Mouse (Mus musculus): ENCODE results near the gene Ypel1. TPM values are rescaled to one million over a fixed set of nuclear protein-coding genes. Genes with fewer than 3 reads are reported as not detected.
A peak's percentile ranks its signal among the peaks of the same experiment; 100 is the strongest.

Ypel1 gene
- total and polyA plus RNA-seq, 3 experiments, result 0.42 to 1.1 TPM; not detected in 1

DNA sequence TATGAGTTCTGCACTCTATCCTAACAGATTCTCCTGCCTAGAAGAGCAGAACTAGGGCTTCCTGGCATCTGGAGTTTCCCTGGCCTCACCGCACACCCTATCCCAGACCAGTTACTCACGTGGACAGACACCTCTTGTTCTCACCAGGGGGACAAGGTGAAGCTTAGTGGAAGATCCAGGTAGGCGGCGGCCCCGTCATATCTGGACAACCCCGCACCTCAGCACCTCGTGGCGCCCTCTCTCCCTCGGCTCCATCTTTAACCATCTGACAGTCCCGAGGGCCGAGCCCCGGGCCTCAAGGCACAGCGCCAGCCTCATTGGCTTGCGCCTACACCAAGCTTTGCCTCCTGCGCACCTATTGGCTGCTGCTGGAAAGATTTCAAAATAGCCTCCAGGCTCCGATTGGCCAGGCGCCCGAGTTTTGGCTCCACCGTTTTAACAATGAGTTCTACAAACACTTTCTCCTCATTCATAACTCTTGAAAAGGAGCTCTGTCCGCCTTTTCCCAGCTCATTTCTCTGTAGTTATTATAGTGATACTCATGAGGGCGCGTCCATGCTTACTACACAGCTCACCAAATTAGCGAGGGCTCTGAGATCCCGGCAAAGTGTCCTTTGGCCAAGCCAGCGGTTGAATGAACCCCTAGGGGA is 55.5 kb downstream of the Ypel1 start, which contains the start of gene 2610318N02Rik:
TSS of gene 2610318N02Rik (minus strand) at position 297 of the 650 bp plus-strand sequence.
- H3K79me2 ChIP-seq (ENCODE audit: control insufficient read depth, insufficient read depth, low read length, poor library complexity), result peaks cover 12% of the 10 kb centered on the region
- H3K36me3 ChIP-seq (ENCODE audit: control insufficient read depth in 1 of 2, insufficient read depth in 2 of 2, low read length in 2 of 2), result peaks cover 0 to 10% of the 10 kb centered on the region in 2 experiments; a peak in 2 of 4 replicates
- peak within 1 kb of the TSS; percentile 86 for H3K27ac ChIP-seq (ENCODE audit: control insufficient read depth, low read depth, low read length)
- peak within 1 kb of the TSS; percentile 79 for H3K9ac ChIP-seq (ENCODE audit: control insufficient read depth, low read depth, low read length, poor library complexity, severe bottlenecking)
- no peaks in the 10 kb centered on the region for H3K9me3 ChIP-seq (replicated peaks; ENCODE audit: insufficient read depth, low read length)
- peak; percentile 97 for DNase-seq (ENCODE audit: low read depth, low spot score)
- no peaks in the 10 kb centered on the region for H3K27me3 ChIP-seq (ENCODE audit: control insufficient read depth in 1 of 2, insufficient read depth in 2 of 2, low read length in 2 of 2)
- H3K4me3 ChIP-seq (ENCODE audit: control insufficient read depth in 1 of 2, insufficient read depth in 1 of 2, low read depth in 2 of 2, low read length in 2 of 2), result peak within 1 kb of the TSS; percentile 68 to 90
- peaks cover 0 to 9% of the 10 kb centered on the region in 2 experiments; a peak in 1 of 4 replicates for H3K4me1 ChIP-seq (ENCODE audit: control insufficient read depth in 1 of 2, insufficient read depth in 2 of 2, low read length in 2 of 2)
- peak; percentile 82 for TF ChIP-seq NELFE (IDR thresholded peaks at IDR 0.05; ENCODE audit: low read depth, low read length)
- peak; percentile 88 for TF ChIP-seq POLR2AphosphoS2 (IDR thresholded peaks at IDR 0.05; ENCODE audit: low read length)
- no peak; the same call in 1 of the 2 replicates for TF ChIP-seq POLR2AphosphoS5 (IDR thresholded peaks at IDR 0.05; ENCODE audit: borderline replicate concordance, low read depth, low read length)
- 0 out of 4 replicates have a peak, but pooled peaks of 1 of the 2 experiments have one; percentile 11 for TF ChIP-seq EP300 (IDR thresholded peaks at IDR 0.05; ENCODE audit: low read depth in 1 of 2, low read length in 2 of 2)
- TF ChIP-seq RAD21 (IDR thresholded peaks at IDR 0.05; ENCODE audit: low read depth, low read length), result no peak
- no peak for TF ChIP-seq TAL1 (IDR thresholded peaks at IDR 0.05; ENCODE audit: low read length)
- peak; percentile 85 for TF ChIP-seq MAX (IDR thresholded peaks at IDR 0.05; ENCODE audit: low read length)
- TF ChIP-seq NRF1 (IDR thresholded peaks at IDR 0.05; ENCODE audit: insufficient read depth, low read depth, low read length, poor library complexity, severe bottlenecking), result peak; percentile 62
- peak; percentile 93 for TF ChIP-seq MYC (IDR thresholded peaks at IDR 0.05; ENCODE audit: low read depth, low read length)
- TF ChIP-seq SIN3A (IDR thresholded peaks at IDR 0.05; ENCODE audit: low read length), result peak; percentile 79
- TF ChIP-seq BHLHE40 (IDR thresholded peaks at IDR 0.05; ENCODE audit: borderline replicate concordance, low read depth, low read length), result peak; percentile 41; the same call in 1 of the 2 replicates
- TF ChIP-seq POLR2A (IDR thresholded peaks at IDR 0.05; ENCODE audit: control insufficient read depth in 1 of 2, insufficient read depth in 1 of 2, low read depth in 1 of 2, low read length in 2 of 2, poor library complexity in 1 of 2), result peak; percentile 82 to 95
- peak; percentile 92 for TF ChIP-seq MXI1 (IDR thresholded peaks at IDR 0.05; ENCODE audit: low read depth, low read length)
- TF ChIP-seq ZC3H11A (IDR thresholded peaks at IDR 0.05; ENCODE audit: low read depth, low read length), result no peak
- 0 out of 2 replicates have a peak, but pooled peaks have one; percentile 21 for TF ChIP-seq E2F4 (IDR thresholded peaks at IDR 0.05; ENCODE audit: borderline replicate concordance, low read depth, low read length)
- TF ChIP-seq GABPA (IDR thresholded peaks at IDR 0.05; ENCODE audit: low read depth, low read length), result no peak
- TF ChIP-seq TCF12 (IDR thresholded peaks at IDR 0.05; ENCODE audit: low read depth, low read length), result no peak
- no peak for TF ChIP-seq HCFC1 (IDR thresholded peaks at IDR 0.05; ENCODE audit: low read depth, low read length)
- no peak for TF ChIP-seq CTCF (IDR thresholded peaks at IDR 0.05 in 2 of 3, conservative IDR thresholded peaks at IDR 0.05 in 1 of 3; ENCODE audit: control insufficient read depth in 1 of 3, insufficient read depth in 1 of 3, low read depth in 2 of 3, low read length in 3 of 3, poor library complexity in 1 of 3, severe bottlenecking in 1 of 3)
- TF ChIP-seq UBTF (IDR thresholded peaks at IDR 0.05; ENCODE audit: borderline replicate concordance, insufficient read depth, low read depth, low read length), result no peak
- TF ChIP-seq USF1 (IDR thresholded peaks at IDR 0.05; ENCODE audit: low read depth, low read length), result peak; percentile 51; the same call in 1 of the 2 replicates
- TF ChIP-seq RCOR1 (IDR thresholded peaks at IDR 0.05; ENCODE audit: low read depth, low read length), result no peak
- TF ChIP-seq ZMIZ1 (IDR thresholded peaks at IDR 0.05; ENCODE audit: low read depth, low read length), result peak; percentile 76
- TF ChIP-seq CHD2 (IDR thresholded peaks at IDR 0.05; ENCODE audit: low read length), result no peak
- TF ChIP-seq TBP (IDR thresholded peaks at IDR 0.05; ENCODE audit: low read depth, low read length), result peak; percentile 92

All from MEL (cell line).